Mouse (Mus musculus) heart, embryonic 11.5 days (tissue): Measurements from ENCODE around the gene Fam107b. TPM values are rescaled to one million over a fixed set of nuclear protein-coding genes. Genes with fewer than 3 reads are reported as not detected.
A peak's percentile ranks its signal among the peaks of the same experiment; 100 is the strongest.

Source experiments
- ATAC-seq: fragments of 200-750 bp; cut with Nextera tagmentation; replicated peaks from 2 replicates; pipeline ENCODE4 v1.8.0; 2017; ENCODE audit warnings: moderate library complexity; ENCODE audit not compliant: insufficient number of reproducible peaks, low FRiP score, low TSS enrichment
- H3K27ac ChIP-seq: fragments of 300-500 bp; sonication (generic); 2 replicates; pipeline ENCODE4 v1.5.1; 2014; ENCODE audit warnings: mild to moderate bottlenecking, low read depth, low read length
- H3K27me3 ChIP-seq: fragments of 300-500 bp; sonication (generic); 2 replicates; pipeline ENCODE4 v1.6.1; 2014; ENCODE audit warnings: mild to moderate bottlenecking, low read length, mixed read lengths; ENCODE audit not compliant: control insufficient read depth, insufficient read depth
- H3K36me3 ChIP-seq: fragments of 300-500 bp; sonication (generic); 2 replicates; pipeline ENCODE4 v1.6.1; 2014; ENCODE audit warnings: mild to moderate bottlenecking, low read length, moderate library complexity, mixed read lengths; ENCODE audit not compliant: control insufficient read depth, insufficient read depth
- H3K4me1 ChIP-seq: fragments of 300-500 bp; sonication (generic); 2 replicates; pipeline ENCODE4 v1.6.1; 2014; ENCODE audit warnings: low read length; ENCODE audit not compliant: control insufficient read depth, insufficient read depth
- H3K4me2 ChIP-seq: fragments of 300-500 bp; sonication (generic); 2 replicates; pipeline ENCODE4 v1.6.1; 2014; ENCODE audit warnings: mild to moderate bottlenecking, moderate library complexity
- H3K4me3 ChIP-seq: fragments of 300-500 bp; sonication (generic); 2 replicates; pipeline ENCODE4 v1.5.1; 2014; ENCODE audit warnings: low read depth, low read length
- H3K9ac ChIP-seq: fragments of 300-500 bp; sonication (generic); 2 replicates; pipeline ENCODE4 v1.6.1; 2014; ENCODE audit warnings: mild to moderate bottlenecking, low read depth, low read length, moderate library complexity
- H3K9me3 ChIP-seq: fragments of 300-500 bp; sonication (generic); replicated peaks from 2 replicates; pipeline ENCODE4 v1.6.1; 2016; ENCODE audit warnings: low read length; ENCODE audit not compliant: control insufficient read depth
- WGBS: fragments of 180-500 bp; shearing (Covaris S2); extraction: QIAGEN DNeasy Blood & Tissue Kit; methylation state at CpG from one replicate; pipeline ENCODE4 v1.1.7; 2014; ENCODE audit not compliant: insufficient replicate concordance; 5-methylcytosine and 5-hydroxymethylcytosine counted together
- polyA plus RNA-seq: library from polyadenylated mRNA; unstranded; fragments of >200 nt; fragmentation: Nextera tagmentation; extraction: Ambion mirVana; gene quantifications from 2 replicates; pipeline ENCODE4 v1.2.1, GENCODE M21; 2014

Fam107b gene
- polyA plus RNA-seq, 1 experiment from 2014 or later, result 34.6 TPM

GRCm38 (mm10) chr2:3659300-3659910, 89.1 kb downstream of the Fam107b start:
- Histone ChIP-seq H3K27me3 (no peaks in the 10 kb centered on the region), H3K4me1 (peaks cover 7% of the 10 kb centered on the region; the same call in 1 of the 2 replicates), H3K4me3 (no peak overlapping the region), H3K9ac (no peak overlapping the region), H3K36me3 (no peaks in the 10 kb centered on the region), H3K27ac (0 out of 2 replicates have a peak overlapping the region, but pooled peaks have one; percentile 6), H3K4me2 (no peak overlapping the region), H3K9me3 (no peaks in the 10 kb centered on the region)
- no peak for ATAC-seq
- 39% methylated on average over 5 of the region's 5 CpGs for WGBS

- no peak for ATAC-seq
- 56% methylated on average over 6 of the region's 6 CpGs for WGBS
Observed at GRCm38 (mm10) chr2:3664086-3664485, 93.8 kb downstream of the Fam107b start.

GRCm38 (mm10) chr2:3668682-3669081, 98.4 kb downstream of the Fam107b start:
- Histone ChIP-seq H3K4me1 (peaks cover 5% of the 10 kb centered on the region; the same call in 1 of the 2 replicates), H3K4me3 (no peak overlapping the region), H3K36me3 (no peaks in the 10 kb centered on the region), H3K27ac (no peak overlapping the region), H3K9me3 (no peaks in the 10 kb centered on the region), H3K4me2 (no peak overlapping the region), H3K27me3 (no peaks in the 10 kb centered on the region), H3K9ac (no peak overlapping the region)
- WGBS, result 69% methylated on average over 3 of the region's 3 CpGs
- no peak for ATAC-seq

More at GRCm38 (mm10) chr2:3664086-3664485, 93.8 kb downstream of the Fam107b start:
- Histone ChIP-seq H3K27ac (no peak overlapping the region), H3K36me3 (no peaks in the 10 kb centered on the region), H3K9ac (no peak overlapping the region), H3K4me2 (no peak overlapping the region), H3K4me3 (no peak overlapping the region), H3K4me1 (no peaks in the 10 kb centered on the region; the same call in 1 of the 2 replicates), H3K9me3 (no peaks in the 10 kb centered on the region), H3K27me3 (no peaks in the 10 kb centered on the region)

- H3K4me2 ChIP-seq, result no peak overlapping the region
- no peak overlapping the region for H3K4me3 ChIP-seq
- no peaks in the 10 kb centered on the region for H3K36me3 ChIP-seq
- H3K4me1 ChIP-seq, result 0 out of 2 replicates have a peak, but pooled peaks cover 5% of the 10 kb centered on the region
- H3K27ac ChIP-seq, result no peak overlapping the region
- no peak overlapping the region for H3K9ac ChIP-seq
- H3K27me3 ChIP-seq, result no peaks in the 10 kb centered on the region
- ATAC-seq, result no peak
- 31% methylated on average over 2 of the region's 2 CpGs for WGBS
- H3K9me3 ChIP-seq, result no peaks in the 10 kb centered on the region
Observed at GRCm38 (mm10) chr2:3669646-3670045, 99.4 kb downstream of the Fam107b start.

GRCm38 (mm10) chr2:3672654-3673367, 102.5 kb downstream of the Fam107b start:
- no peak overlapping the region for H3K9ac ChIP-seq

GRCm38 (mm10) chr2:3675481-3675880, 105.2 kb downstream of the Fam107b start:
- Histone ChIP-seq H3K27me3 (no peaks in the 10 kb centered on the region), H3K4me1 (no peaks in the 10 kb centered on the region), H3K9me3 (no peaks in the 10 kb centered on the region), H3K9ac (no peak overlapping the region), H3K27ac (no peak overlapping the region), H3K4me3 (no peak overlapping the region), H3K4me2 (no peak overlapping the region), H3K36me3 (no peaks in the 10 kb centered on the region)
- ATAC-seq, result no peak
- 92% methylated on average over 1 of the region's 1 CpGs for WGBS

More at GRCm38 (mm10) chr2:3672654-3673367, 102.5 kb downstream of the Fam107b start:
- 76% methylated on average over 5 of the region's 5 CpGs for WGBS
- no peak overlapping the region for H3K4me3 ChIP-seq
- H3K4me1 ChIP-seq, result 0 out of 2 replicates have a peak, but pooled peaks cover 5% of the 10 kb centered on the region
- ATAC-seq, result no peak
- H3K27ac ChIP-seq, result no peak overlapping the region
- no peak overlapping the region for H3K4me2 ChIP-seq
- no peaks in the 10 kb centered on the region for H3K9me3 ChIP-seq
- H3K27me3 ChIP-seq, result no peaks in the 10 kb centered on the region
- no peaks in the 10 kb centered on the region for H3K36me3 ChIP-seq

GRCm38 (mm10) chr2:3682699-3683098, 112.4 kb downstream of the Fam107b start:
- WGBS, result 63% methylated on average over 4 of the region's 4 CpGs
- Histone ChIP-seq H3K9ac (no peak overlapping the region), H3K9me3 (no peaks in the 10 kb centered on the region), H3K27me3 (no peaks in the 10 kb centered on the region), H3K4me1 (no peaks in the 10 kb centered on the region), H3K36me3 (no peaks in the 10 kb centered on the region), H3K27ac (no peak overlapping the region), H3K4me3 (no peak overlapping the region), H3K4me2 (no peak overlapping the region)
- ATAC-seq, result no peak

GRCm38 (mm10) chr2:3683343-3683742, 113.1 kb downstream of the Fam107b start:
- no peak overlapping the region for H3K4me3 ChIP-seq
- no peak overlapping the region for H3K9ac ChIP-seq
- ATAC-seq, result no peak
- H3K4me1 ChIP-seq, result no peaks in the 10 kb centered on the region
- no peak overlapping the region for H3K4me2 ChIP-seq
- H3K9me3 ChIP-seq, result no peaks in the 10 kb centered on the region
- no peaks in the 10 kb centered on the region for H3K27me3 ChIP-seq
- H3K36me3 ChIP-seq, result no peaks in the 10 kb centered on the region
- WGBS, result 77% methylated on average over 5 of the region's 5 CpGs
- H3K27ac ChIP-seq, result no peak overlapping the region
